Comparison of ENCODE assay signal across 9 mouse cellular contexts in genomic region chr4:120616199-120617025, GRCm38 (mm10). TPM values are rescaled to one million over a fixed set of nuclear protein-coding genes. Genes with fewer than 3 reads are reported as not detected.
DNase-seq lines count a peak whose midpoint lies in the region; ATAC-seq lines count a peak whose summit lies in the region.
"Had no signal": no experiment of that assay in that cellular context is flagged by ENCODE, and none has a peak within 500 bp of the region (broad histone marks: within the 10 kb centered on the region; RNA-seq: fewer than 3 reads in every experiment).

No protein-coding gene starts in this region.

- no peaks in the 10 kb centered on the region for H3K36me3 ChIP-seq in liver, embryonic 13.5 days
- H3K36me3 ChIP-seq in heart, embryonic 10.5 days: no peaks in the 10 kb centered on the region
- H3K36me3 ChIP-seq in forebrain, embryonic 16.5 days (ENCODE audit: control insufficient read depth, insufficient read depth): no peaks in the 10 kb centered on the region
- H3K36me3 ChIP-seq: midbrain, embryonic 12.5 days had no signal

- H3K27ac ChIP-seq in liver, embryonic 13.5 days: peak overlapping the region; percentile 26; the same call in 1 of the 2 replicates
- H3K27ac ChIP-seq in heart, embryonic 10.5 days: peak overlapping the region; percentile 94
- no peak overlapping the region for H3K27ac ChIP-seq in forebrain, embryonic 16.5 days (ENCODE audit: low read length)
- H3K27ac ChIP-seq: midbrain, embryonic 12.5 days had no signal

- H3K4me3 ChIP-seq in liver, embryonic 13.5 days (replicated peaks): no peak overlapping the region
- no peak overlapping the region for H3K4me3 ChIP-seq in heart, embryonic 10.5 days
- H3K4me3 ChIP-seq in forebrain, embryonic 16.5 days (replicated peaks; ENCODE audit: low read length): no peak overlapping the region
- H3K4me3 ChIP-seq: midbrain, embryonic 12.5 days had no signal

- H3K4me1 ChIP-seq in liver, embryonic 13.5 days (replicated peaks): peaks cover 71% of the 10 kb centered on the region
- H3K4me1 ChIP-seq in heart, embryonic 10.5 days: peaks cover 55% of the 10 kb centered on the region
- peaks cover 11% of the 10 kb centered on the region for H3K4me1 ChIP-seq in forebrain, embryonic 16.5 days (replicated peaks; ENCODE audit: control insufficient read depth, insufficient read depth, low read length)

- no peak for ATAC-seq in liver, embryonic 13.5 days (ENCODE audit: low read depth)
- no peak for ATAC-seq in forebrain, embryonic 16.5 days

- H3K4me2 ChIP-seq in liver, embryonic 13.5 days: no peak overlapping the region
- H3K4me2 ChIP-seq in forebrain, embryonic 16.5 days (ENCODE audit: low read length): no peak overlapping the region
- H3K4me2 ChIP-seq: midbrain, embryonic 12.5 days had no signal

- DNase-seq in liver, embryonic 13.5 days: no peak
- no peak for DNase-seq in liver
- peak; percentile 73 to 75 for DNase-seq in cerebellum, adult 18-20 months
- no peak for DNase-seq in heart, embryonic 10.5 days (ENCODE audit: low spot score)
- DNase-seq in ovary, postnatal 14 days (ENCODE audit: low spot score): peak; percentile 14
- DNase-seq in adrenal gland, adult 18-20 months (ENCODE audit: low spot score in 2 of 2): no peak
- DNase-seq: adrenal gland, postnatal 10 days had no signal

- H3K9me3 ChIP-seq in liver, embryonic 13.5 days (replicated peaks): no peaks in the 10 kb centered on the region
- H3K9me3 ChIP-seq in heart, embryonic 10.5 days: no peaks in the 10 kb centered on the region
- no peaks in the 10 kb centered on the region for H3K9me3 ChIP-seq in forebrain, embryonic 16.5 days (ENCODE audit: control insufficient read depth, low read length)
- H3K9me3 ChIP-seq: midbrain, embryonic 12.5 days had no signal

- WGBS in liver, embryonic 13.5 days (ENCODE audit: insufficient replicate concordance): 71% methylated on average over 13 of the region's 13 CpGs
- 52% methylated on average over 13 of the region's 13 CpGs for WGBS in heart, embryonic 10.5 days
- WGBS in forebrain, embryonic 16.5 days: 57% methylated on average over 12 of the region's 13 CpGs

- no peaks in the 10 kb centered on the region for H3K27me3 ChIP-seq in liver, embryonic 13.5 days
- H3K27me3 ChIP-seq in heart, embryonic 10.5 days (ENCODE audit: insufficient read depth, poor library complexity, severe bottlenecking): no peaks in the 10 kb centered on the region
- no peaks in the 10 kb centered on the region for H3K27me3 ChIP-seq in forebrain, embryonic 16.5 days (replicated peaks; ENCODE audit: control insufficient read depth, insufficient read depth, low read length)
- H3K27me3 ChIP-seq: midbrain, embryonic 12.5 days had no signal

- H3K9ac ChIP-seq in liver, embryonic 13.5 days: no peak overlapping the region
- no peak overlapping the region for H3K9ac ChIP-seq in forebrain, embryonic 16.5 days (replicated peaks; ENCODE audit: low read depth, low read length)
- H3K9ac ChIP-seq: midbrain, embryonic 12.5 days had no signal

RNA-seq across cellular contexts. Expression of gene Gm8439, which starts 27.9 kb away (rescaled TPM):
- not detected in 2 replicates for polyA plus RNA-seq in liver, embryonic 13.5 days (2015; fragmentation: Nextera tagmentation; extraction: Ambion mirVana)
- polyA plus RNA-seq in heart, embryonic 10.5 days (2016; fragmentation: Nextera tagmentation; extraction: Ambion mirVana): 0.36 and 0.41 TPM in 2 replicates
- not detected for total RNA-seq in adrenal gland, adult 18-20 months (2021)
- polyA plus RNA-seq in forebrain, embryonic 16.5 days (2015; fragmentation: Nextera tagmentation; extraction: Ambion mirVana): not detected in 2 replicates
- total RNA-seq: adrenal gland, postnatal 10 days had no signal
- polyA plus RNA-seq: midbrain, embryonic 12.5 days had no signal

RNA-seq across cellular contexts. Expression of gene Ctps, which starts 46.3 kb away (rescaled TPM):
- polyA plus RNA-seq in liver, embryonic 13.5 days (2015; fragmentation: Nextera tagmentation; extraction: Ambion mirVana): 50.2 and 58.5 TPM in 2 replicates
- 114 and 117 TPM in 2 replicates for polyA plus RNA-seq in heart, embryonic 10.5 days (2016; fragmentation: Nextera tagmentation; extraction: Ambion mirVana)
- 10 to 100 TPM; 30.1 to 33.6 TPM for total RNA-seq in adrenal gland, adult 18-20 months (2021)
- 102 and 103 TPM in 2 replicates for polyA plus RNA-seq in forebrain, embryonic 16.5 days (2015; fragmentation: Nextera tagmentation; extraction: Ambion mirVana)

RNA-seq across cellular contexts. Expression of gene Cited4, which starts 50.0 kb away (rescaled TPM):
- 124 and 128 TPM in 2 replicates for polyA plus RNA-seq in liver, embryonic 13.5 days (2015; fragmentation: Nextera tagmentation; extraction: Ambion mirVana)
- polyA plus RNA-seq in heart, embryonic 10.5 days (2016; fragmentation: Nextera tagmentation; extraction: Ambion mirVana): 47.3 and 47.5 TPM in 2 replicates
- total RNA-seq in adrenal gland, adult 18-20 months (2021): 10 to 100 TPM; 15.2 to 24.0 TPM
- polyA plus RNA-seq in forebrain, embryonic 16.5 days (2015; fragmentation: Nextera tagmentation; extraction: Ambion mirVana): 0.46 and 0.79 TPM in 2 replicates

Comparison
In these comparisons a context has a peak if more than half of its experiments do, and no peak if none do; other contexts are left out.
1. DNase-seq: peak in cerebellum, adult 18-20 months (2 of 2) and ovary, postnatal 14 days (single experiment); none in liver, embryonic 13.5 days (single experiment), liver (single experiment), heart, embryonic 10.5 days (single experiment) and adrenal gland, adult 18-20 months (0 of 2).
2. RNA of gene Cited4, which starts 50.0 kb away (polyA plus RNA-seq): 124 to 128 TPM in liver, embryonic 13.5 days and 47.3 to 47.5 TPM in heart, embryonic 10.5 days; 0.46 to 0.79 TPM in forebrain, embryonic 16.5 days; every median in the first group is over 10 times any median in the second.